Mouse (Mus musculus) testis, adult 2 months (tissue): Measurements from ENCODE around the gene Gm49416.

ENCODE experiments used
- CTCF ChIP-seq: fragments of 200-500 bp; IDR thresholded peaks from 2 replicates; pipeline ENCODE4 v1.5.1; 2012; ENCODE audit warnings: low read depth, mild to moderate bottlenecking, inconsistent platforms, low read length, moderate library complexity; ENCODE audit not compliant: control insufficient read depth, insufficient read depth, insufficient replicate concordance
- POLR2A ChIP-seq: fragments of 200-500 bp; IDR thresholded peaks from 2 replicates; pipeline ENCODE4 v1.6.1; 2012; ENCODE audit warnings: low read depth, mild to moderate bottlenecking, inconsistent platforms, low read length, moderate library complexity; ENCODE audit not compliant: control insufficient read depth

DNA sequence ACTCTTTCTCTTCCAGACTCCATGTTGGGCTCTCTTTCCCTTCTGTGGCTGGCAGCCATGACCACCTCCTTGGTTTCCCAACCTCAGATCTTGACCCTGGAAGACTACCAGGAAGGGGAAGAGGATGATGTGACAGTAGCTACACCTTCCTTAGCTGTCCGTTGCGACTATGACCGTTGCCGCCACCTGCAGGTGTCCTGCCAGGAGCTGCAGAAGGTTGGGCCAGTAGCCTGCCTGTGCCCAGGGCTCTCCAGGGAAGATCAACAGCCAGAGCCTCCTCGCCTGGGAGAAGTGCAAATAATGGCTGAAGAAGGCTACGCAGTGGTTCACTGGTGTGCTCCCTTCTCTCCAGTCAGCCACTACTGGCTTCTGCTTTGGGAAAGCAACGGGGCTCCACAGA is 37.1 kb upstream of the Gm49416 start:
- no peak for TF ChIP-seq POLR2A
- no peak for TF ChIP-seq CTCF
